Mouse (Mus musculus) intestine, embryonic 14.5 days (tissue): ENCODE results near the gene Adamts18. TPM values are rescaled to one million over a fixed set of nuclear protein-coding genes. Genes with fewer than 3 reads are reported as not detected.
"Not testable (repeated sequence)": the region's sequence is repeated elsewhere in the genome, so short reads cannot be mapped to it uniquely, and the experiment has no call there.

Experiments
- ATAC-seq: fragments of 200-750 bp; cut with Nextera tagmentation; replicated peaks from 2 replicates; pipeline ENCODE4 v1.8.0; 2017; ENCODE audit warnings: low read depth, moderate number of reproducible peaks, moderate TSS enrichment, moderate library complexity; ENCODE audit not compliant: low FRiP score, low TSS enrichment
- DNase-seq: peaks from one replicate; pipeline ENCODE4 v3.0.0-alpha.2; 2018; ENCODE audit warnings: low spot score
- H3K27ac ChIP-seq: fragments of 300-500 bp; sonication (generic); 2 replicates; pipeline ENCODE4 v1.5.1; 2014; ENCODE audit warnings: low read depth, mild to moderate bottlenecking, control low read depth
- H3K27me3 ChIP-seq: fragments of 300-500 bp; sonication (generic); replicated peaks from 2 replicates; pipeline ENCODE4 v1.6.1; 2014; ENCODE audit warnings: low read length, control low read depth; ENCODE audit not compliant: control insufficient read depth, insufficient read depth
- H3K36me3 ChIP-seq: fragments of 300-500 bp; sonication (generic); 2 replicates; pipeline ENCODE4 v1.6.1; 2014; ENCODE audit warnings: low read length, control low read depth; ENCODE audit not compliant: control insufficient read depth, insufficient read depth
- H3K4me1 ChIP-seq: fragments of 300-500 bp; sonication (generic); replicated peaks from 2 replicates; pipeline ENCODE4 v1.6.1; 2014; ENCODE audit warnings: low read length, control low read depth, mixed read lengths; ENCODE audit not compliant: control insufficient read depth, insufficient read depth
- H3K4me2 ChIP-seq: fragments of 300-500 bp; sonication (generic); 2 replicates; pipeline ENCODE4 v1.6.1; 2014; ENCODE audit warnings: low read length
- H3K4me3 ChIP-seq: fragments of 300-500 bp; sonication (generic); 2 replicates; pipeline ENCODE4 v1.5.1; 2014; ENCODE audit warnings: low read depth, low read length, control low read depth, mixed read lengths
- H3K9ac ChIP-seq: fragments of 300-500 bp; sonication (generic); 2 replicates; pipeline ENCODE4 v1.6.1; 2014; ENCODE audit warnings: mild to moderate bottlenecking, low read length
- H3K9me3 ChIP-seq: fragments of 300-500 bp; sonication (generic); 2 replicates; pipeline ENCODE4 v1.6.1; 2016; ENCODE audit warnings: low read length, control low read depth; ENCODE audit not compliant: control insufficient read depth
- WGBS: fragments of 180-500 bp; shearing (Covaris S2); extraction: QIAGEN DNeasy Blood & Tissue Kit; methylation state at CpG from one replicate; pipeline ENCODE4 v1.1.7; 2014; 5-methylcytosine and 5-hydroxymethylcytosine counted together
- polyA plus RNA-seq: library from polyadenylated mRNA; unstranded; fragments of >200 nt; fragmentation: Nextera tagmentation; extraction: Ambion mirVana; gene quantifications from 2 replicates; pipeline ENCODE4 v1.2.1, GENCODE M21; 2014

Gene Adamts18
- polyA plus RNA-seq, 1 experiment from 2014 or later: 0.58 TPM

DNA sequence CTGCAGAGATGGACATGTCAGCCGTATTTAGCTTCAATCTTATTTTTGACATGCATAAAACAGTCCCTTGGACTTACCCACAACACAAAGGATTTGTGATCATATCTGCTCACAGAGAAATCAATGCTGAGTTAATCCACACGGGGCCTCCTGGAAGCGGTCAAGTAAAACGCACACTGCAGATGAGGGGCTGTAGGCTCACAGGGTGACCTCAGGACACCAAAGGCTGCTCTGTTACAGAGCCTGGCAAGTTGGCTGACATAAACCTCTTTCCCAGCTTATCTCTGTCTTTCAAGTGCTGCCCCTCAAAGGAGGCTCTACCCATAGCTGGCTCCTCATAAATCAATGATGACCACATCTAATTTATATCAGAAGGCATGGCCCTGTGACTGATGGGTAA, 14.9 kb downstream of the Adamts18 start:
- Histone ChIP-seq H3K4me1 (peaks cover 6% of the 10 kb centered on the region; the same call in 1 of the 2 replicates), H3K27me3 (no peaks in the 10 kb centered on the region), H3K9me3 (no peaks in the 10 kb centered on the region), H3K36me3 (no peaks in the 10 kb centered on the region), H3K27ac (no peak overlapping the region), H3K4me3 (no peak overlapping the region), H3K9ac (no peak overlapping the region), H3K4me2 (no peak overlapping the region)
- no peak for ATAC-seq
- DNase-seq: no peak
- 56% methylated on average over 4 of the region's 4 CpGs for WGBS

DNA sequence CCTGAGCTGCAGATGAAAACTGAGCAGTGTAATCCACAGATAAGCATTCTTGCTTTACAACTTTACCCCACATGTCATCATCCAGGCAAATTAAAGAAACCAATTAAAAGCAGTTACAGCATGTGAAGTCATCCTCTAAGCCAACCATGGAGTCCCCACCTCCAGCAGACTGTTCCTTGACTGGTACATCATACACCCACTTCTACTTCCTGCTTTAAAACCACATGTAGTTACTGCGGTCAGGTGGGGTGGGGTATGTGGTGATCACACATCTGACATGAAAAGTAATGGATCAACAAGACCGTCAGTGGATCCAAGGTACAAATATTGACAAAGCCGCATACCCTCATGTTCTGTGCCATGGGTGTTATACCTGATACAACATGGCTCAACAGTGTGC, 21.3 kb downstream of the Adamts18 start:
- no peak for DNase-seq
- 91% methylated on average over 3 of the region's 3 CpGs for WGBS
- H3K4me3 ChIP-seq: no peak overlapping the region
- H3K4me1 ChIP-seq: no peaks in the 10 kb centered on the region
- no peaks in the 10 kb centered on the region for H3K36me3 ChIP-seq
- no peaks in the 10 kb centered on the region for H3K9me3 ChIP-seq
- H3K4me2 ChIP-seq: no peak overlapping the region
- H3K9ac ChIP-seq: no peak overlapping the region
- ATAC-seq: no peak
- no peak overlapping the region for H3K27ac ChIP-seq
- no peaks in the 10 kb centered on the region for H3K27me3 ChIP-seq

DNA sequence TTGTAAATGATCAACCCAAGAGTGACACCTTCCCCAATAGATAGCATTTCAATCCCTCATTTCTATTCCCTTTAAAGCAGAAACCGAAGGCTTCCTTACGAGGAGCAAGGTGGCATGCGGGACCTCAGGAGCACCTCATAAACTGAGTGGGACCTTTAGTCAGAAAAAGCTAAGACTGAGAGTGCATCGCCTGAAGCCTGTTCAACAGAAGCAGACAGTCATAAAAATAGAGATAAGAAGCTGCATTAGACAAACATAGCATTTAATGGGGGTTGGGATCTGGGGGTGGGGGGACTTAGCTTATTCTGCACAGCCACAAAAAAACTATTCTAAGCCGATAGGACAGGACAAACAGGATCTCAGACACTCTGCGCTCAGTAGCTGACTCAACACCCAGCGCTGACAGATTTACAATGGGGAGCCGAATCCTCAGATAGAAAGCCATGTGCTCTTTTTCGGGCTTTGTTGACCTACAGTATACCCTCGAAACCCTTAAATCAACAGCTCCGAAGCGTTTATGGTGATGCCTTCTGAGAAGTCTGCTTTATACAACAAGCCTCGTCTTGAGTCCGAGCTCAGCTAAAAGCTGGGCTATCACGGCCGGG, 27.5 kb downstream of the Adamts18 start:
- H3K4me2 ChIP-seq: peak overlapping the region; percentile 32; the same call in 1 of the 2 replicates
- WGBS: 24% methylated on average over 16 of the region's 16 CpGs
- DNase-seq (peak; percentile 57), ATAC-seq (peak; percentile 79)
- no peaks in the 10 kb centered on the region for H3K27me3 ChIP-seq
- peaks cover 8% of the 10 kb centered on the region; the same call in 1 of the 2 replicates for H3K4me1 ChIP-seq
- H3K4me3 ChIP-seq: no peak overlapping the region
- no peaks in the 10 kb centered on the region for H3K9me3 ChIP-seq
- no peak overlapping the region for H3K27ac ChIP-seq
- no peaks in the 10 kb centered on the region for H3K36me3 ChIP-seq
- no peak overlapping the region for H3K9ac ChIP-seq

DNA sequence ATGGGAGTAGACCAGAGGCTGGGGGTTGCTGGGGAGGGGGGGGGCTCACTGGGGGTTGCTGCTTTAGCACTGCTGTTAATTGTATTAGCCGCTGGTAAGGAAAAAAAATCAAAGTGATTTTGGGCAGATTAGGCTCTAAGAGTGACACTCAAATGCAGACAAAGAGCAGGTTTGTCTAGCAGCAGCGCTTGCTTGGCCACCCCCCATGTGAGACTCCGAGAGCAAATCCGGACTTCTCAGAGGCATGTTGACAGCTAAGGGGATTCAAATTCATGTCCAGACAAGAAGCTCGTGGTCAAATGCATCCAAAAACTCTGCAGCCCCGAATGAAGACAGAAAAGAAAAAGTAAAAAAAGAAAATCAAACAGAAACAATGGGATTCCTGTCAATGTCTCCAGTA, 34.6 kb downstream of the Adamts18 start:
- no peak for DNase-seq
- ATAC-seq: no peak
- H3K27me3 ChIP-seq: no peaks in the 10 kb centered on the region
- no peaks in the 10 kb centered on the region for H3K4me1 ChIP-seq
- WGBS: 58% methylated on average over 6 of the region's 6 CpGs
- no peak overlapping the region for H3K9ac ChIP-seq
- no peaks in the 10 kb centered on the region for H3K9me3 ChIP-seq
- no peak overlapping the region for H3K4me3 ChIP-seq
- no peak overlapping the region for H3K4me2 ChIP-seq
- H3K27ac ChIP-seq: no peak overlapping the region
- H3K36me3 ChIP-seq: no peaks in the 10 kb centered on the region

DNA sequence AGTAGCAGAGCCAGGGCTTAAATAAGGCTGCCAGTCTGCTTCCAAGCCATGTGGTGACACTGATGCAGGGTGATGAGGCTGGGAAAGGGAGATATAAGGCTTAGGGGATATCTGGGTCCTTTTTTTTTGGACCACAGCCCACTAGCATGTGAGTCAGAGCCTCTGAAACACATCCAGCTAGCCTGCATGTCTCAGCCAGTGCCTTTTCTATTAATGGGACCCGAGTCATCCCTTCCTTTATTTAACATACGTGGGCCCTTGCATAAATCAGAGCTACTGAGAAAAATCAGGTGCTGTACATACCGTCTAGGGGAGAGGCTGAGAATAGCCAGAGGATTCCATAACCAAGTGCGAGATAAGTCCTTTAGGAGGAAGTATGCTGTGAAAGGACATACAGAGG, 37.0 kb downstream of the Adamts18 start:
- no peaks in the 10 kb centered on the region for H3K4me1 ChIP-seq
- no peaks in the 10 kb centered on the region for H3K27me3 ChIP-seq
- H3K4me2 ChIP-seq: no peak overlapping the region
- no peaks in the 10 kb centered on the region for H3K9me3 ChIP-seq
- no peak overlapping the region for H3K9ac ChIP-seq
- WGBS: 69% methylated on average over 4 of the region's 4 CpGs
- no peak for ATAC-seq
- H3K36me3 ChIP-seq: no peaks in the 10 kb centered on the region
- H3K4me3 ChIP-seq: no peak overlapping the region
- H3K27ac ChIP-seq: no peak overlapping the region
- no peak for DNase-seq

DNA sequence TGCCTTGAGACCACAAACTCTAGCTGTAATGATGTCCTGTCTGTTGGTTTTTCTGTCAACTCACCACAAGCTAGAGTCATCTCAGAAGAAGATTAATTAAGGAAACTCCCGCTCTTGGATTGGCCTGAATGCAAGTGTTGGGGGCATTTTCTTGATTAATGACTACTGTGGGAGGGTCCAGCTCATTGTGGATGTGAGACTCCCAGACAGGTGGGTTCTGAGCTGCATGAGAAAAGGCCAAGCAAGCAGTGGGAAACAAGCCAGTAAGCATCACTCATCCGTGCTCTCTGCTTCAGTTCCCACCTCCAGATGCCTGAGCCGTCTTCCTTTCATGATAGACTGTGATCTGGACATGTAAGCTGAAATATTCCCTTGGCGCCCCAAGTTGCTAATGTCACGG, 38.6 kb downstream of the Adamts18 start:
- H3K9ac ChIP-seq: no peak overlapping the region
- no peak overlapping the region for H3K4me3 ChIP-seq
- no peak overlapping the region for H3K27ac ChIP-seq
- no peaks in the 10 kb centered on the region for H3K36me3 ChIP-seq
- H3K4me2 ChIP-seq: no peak overlapping the region
- ATAC-seq (no peak), DNase-seq (no peak)
- WGBS: 75% methylated on average over 5 of the region's 5 CpGs
- no peaks in the 10 kb centered on the region for H3K4me1 ChIP-seq
- H3K9me3 ChIP-seq: no peaks in the 10 kb centered on the region
- H3K27me3 ChIP-seq: no peaks in the 10 kb centered on the region

DNA sequence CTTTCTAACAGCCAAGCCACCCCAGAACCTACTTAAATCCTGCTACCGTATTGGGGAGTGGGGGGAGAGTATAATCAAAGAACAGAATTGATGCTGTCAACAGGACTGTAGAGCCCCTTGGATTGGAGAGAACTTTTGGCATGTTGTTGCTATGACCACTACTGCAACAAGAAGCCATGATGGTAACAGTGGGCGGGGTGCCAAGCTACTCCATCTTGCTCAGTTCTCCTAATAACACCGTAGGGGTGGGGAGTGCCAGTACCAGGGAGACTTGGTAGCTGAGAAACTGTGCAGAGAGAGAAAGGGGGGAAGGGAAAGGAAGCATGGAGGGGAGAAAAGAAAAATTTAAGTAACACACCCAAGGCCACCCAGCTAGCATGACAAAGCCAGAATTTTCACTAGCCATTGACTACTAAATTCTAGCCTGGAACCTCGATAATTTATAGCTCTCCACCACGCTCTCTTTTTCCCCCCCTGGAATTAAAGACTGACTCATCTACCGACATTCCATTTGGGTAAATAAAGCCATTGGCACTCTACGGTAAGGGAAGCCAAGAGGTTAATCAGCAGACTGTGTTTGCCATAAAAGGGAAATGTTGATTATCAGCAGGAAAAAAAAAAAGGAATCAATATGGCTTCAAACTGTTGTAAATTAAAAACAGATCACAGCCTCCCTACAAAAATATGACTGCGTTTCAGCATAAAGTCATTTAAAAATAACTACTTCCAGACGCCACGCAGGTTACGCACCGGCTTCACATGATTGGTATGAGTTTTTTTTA, 44.5 kb downstream of the Adamts18 start:
- no peaks in the 10 kb centered on the region for H3K4me1 ChIP-seq
- no peaks in the 10 kb centered on the region for H3K36me3 ChIP-seq
- peak; percentile 38 for DNase-seq
- no peaks in the 10 kb centered on the region for H3K27me3 ChIP-seq
- no peak overlapping the region for H3K9ac ChIP-seq
- no peak overlapping the region for H3K4me2 ChIP-seq
- WGBS: 73% methylated on average over 12 of the region's 12 CpGs
- ATAC-seq: no peak
- no peaks in the 10 kb centered on the region for H3K9me3 ChIP-seq
- H3K4me3 ChIP-seq: no peak overlapping the region
- H3K27ac ChIP-seq: no peak overlapping the region

DNA sequence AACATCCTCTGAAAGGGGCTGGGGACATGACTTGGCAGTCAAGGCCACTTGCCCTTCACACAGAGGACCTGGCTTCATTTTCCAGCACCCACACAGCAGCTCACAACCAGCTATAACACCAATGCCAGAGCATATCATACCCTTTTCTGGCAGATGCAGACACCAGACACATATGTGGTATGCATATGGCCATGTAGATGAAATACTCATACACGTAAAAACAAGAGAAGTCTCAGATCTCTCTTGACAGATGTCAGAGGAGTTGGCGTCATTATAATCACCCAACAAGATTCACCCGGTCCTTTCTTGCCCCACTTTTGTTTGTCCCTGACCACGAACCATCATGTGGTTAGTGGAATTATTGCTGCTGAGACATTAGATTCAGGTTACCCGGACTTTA, 47.0 kb downstream of the Adamts18 start:
- Histone ChIP-seq H3K9ac (no peak overlapping the region), H3K36me3 (no peaks in the 10 kb centered on the region), H3K9me3 (no peaks in the 10 kb centered on the region), H3K4me1 (no peaks in the 10 kb centered on the region), H3K27ac (no peak overlapping the region), H3K27me3 (no peaks in the 10 kb centered on the region), H3K4me3 (no peak overlapping the region), H3K4me2 (no peak overlapping the region)
- ATAC-seq: no peak
- 83% methylated on average over 5 of the region's 5 CpGs for WGBS
- peak; percentile 20 for DNase-seq

DNA sequence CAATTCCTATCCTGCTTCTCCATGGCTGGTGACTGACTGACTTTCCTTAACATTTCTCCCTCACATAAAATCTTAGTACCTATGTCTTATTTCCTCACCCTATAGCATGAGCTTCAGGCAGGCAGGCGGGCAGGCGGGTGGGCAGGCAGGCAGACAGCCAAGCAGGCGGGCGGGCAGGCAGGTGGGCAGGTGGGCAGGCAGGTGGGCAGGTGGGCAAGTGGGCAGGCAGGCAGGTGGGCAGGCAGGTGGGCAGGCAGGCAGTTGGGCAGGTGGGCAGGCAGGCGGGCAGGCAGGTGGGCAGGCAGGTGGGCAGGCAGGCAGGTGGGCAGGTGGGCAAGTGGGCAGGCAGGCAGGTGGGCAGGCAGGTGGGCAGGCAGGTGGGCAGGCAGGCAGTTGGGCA, 48.0 kb downstream of the Adamts18 start:
- DNase-seq, H3K4me3 ChIP-seq, H3K9ac ChIP-seq, ATAC-seq, H3K27ac ChIP-seq, H3K4me2 ChIP-seq, H3K36me3 ChIP-seq, H3K4me1 ChIP-seq, H3K27me3 ChIP-seq, H3K9me3 ChIP-seq: not testable (repeated sequence)
- 91% methylated on average over 5 of the region's 5 CpGs for WGBS
